Mouse (Mus musculus): ENCODE results near the gene Tcirg1. TPM values are rescaled to one million over a fixed set of nuclear protein-coding genes. Genes with fewer than 3 reads are reported as not detected.
A peak's percentile ranks its signal among the peaks of the same experiment; 100 is the strongest.

Gene Tcirg1
- polyA plus RNA-seq, 1 experiment from 2014 or later = 34.7 TPM

- 24% methylated on average over 10 of the region's 10 CpGs for WGBS
- peak overlapping the region; percentile 68 for H3K9ac ChIP-seq
- H3K36me3 ChIP-seq = peaks cover 28% of the 10 kb centered on the region
- no peak for ATAC-seq (ENCODE audit: insufficient read depth, low FRiP score, low read depth)
- H3K4me1 ChIP-seq = peaks cover 34% of the 10 kb centered on the region
- no peaks in the 10 kb centered on the region for H3K27me3 ChIP-seq (replicated peaks)
- H3K9me3 ChIP-seq = no peaks in the 10 kb centered on the region
- peak overlapping the region; percentile 90 for H3K4me2 ChIP-seq
- peak overlapping the region; percentile 78 for H3K4me3 ChIP-seq (replicated peaks)
- peak overlapping the region; percentile 84 for H3K27ac ChIP-seq
Observed at GRCm38 (mm10) chr19:3906326-3906725, 607 bp downstream of the Tcirg1 start.

- H3K9me3 ChIP-seq = no peaks in the 10 kb centered on the region
- peaks cover 34% of the 10 kb centered on the region for H3K4me1 ChIP-seq
- peak overlapping the region; percentile 78 for H3K4me3 ChIP-seq (replicated peaks)
- H3K27ac ChIP-seq = peak overlapping the region; percentile 84
- 0 out of 2 replicates have a peak, but pooled peaks have one; percentile 2 for ATAC-seq (ENCODE audit: insufficient read depth, low FRiP score, low read depth)
- peak overlapping the region; percentile 90 for H3K4me2 ChIP-seq
- H3K9ac ChIP-seq = peak overlapping the region; percentile 26; the same call in 1 of the 2 replicates
- 29% methylated on average over 6 of the region's 6 CpGs for WGBS
- H3K27me3 ChIP-seq (replicated peaks) = no peaks in the 10 kb centered on the region
- H3K36me3 ChIP-seq = peaks cover 28% of the 10 kb centered on the region
Observed at GRCm38 (mm10) chr19:3905261-3905969, 1.5 kb downstream of the Tcirg1 start.

- H3K9ac ChIP-seq = no peak overlapping the region
- H3K4me1 ChIP-seq = peaks cover 34% of the 10 kb centered on the region
- no peaks in the 10 kb centered on the region for H3K27me3 ChIP-seq (replicated peaks)
- ATAC-seq (ENCODE audit: insufficient read depth, low FRiP score, low read depth) = no peak
- WGBS = 69% methylated on average over 10 of the region's 10 CpGs
- H3K4me3 ChIP-seq (replicated peaks) = no peak overlapping the region
- H3K9me3 ChIP-seq = no peaks in the 10 kb centered on the region
- no peak overlapping the region for H3K27ac ChIP-seq
- peaks cover 25% of the 10 kb centered on the region for H3K36me3 ChIP-seq
- H3K4me2 ChIP-seq = peak overlapping the region; percentile 90; the same call in 1 of the 2 replicates
Observed at GRCm38 (mm10) chr19:3904363-3904675, 2.6 kb downstream of the Tcirg1 start.

- Histone ChIP-seq H3K27me3 (replicated peaks) (no peaks in the 10 kb centered on the region), H3K36me3 (peaks cover 20% of the 10 kb centered on the region), H3K4me1 (peaks cover 34% of the 10 kb centered on the region), H3K9ac (no peak overlapping the region), H3K27ac (no peak overlapping the region), H3K9me3 (no peaks in the 10 kb centered on the region), H3K4me3 (replicated peaks) (no peak overlapping the region), H3K4me2 (no peak overlapping the region)
- no peak for ATAC-seq (ENCODE audit: insufficient read depth, low FRiP score, low read depth)
- WGBS = 78% methylated on average over 25 of the region's 25 CpGs
Observed at GRCm38 (mm10) chr19:3903648-3904362, 3.1 kb downstream of the Tcirg1 start.

- ATAC-seq (ENCODE audit: insufficient read depth, low FRiP score, low read depth) = no peak
- 85% methylated on average over 12 of the region's 12 CpGs for WGBS
- peaks cover 32% of the 10 kb centered on the region for H3K4me1 ChIP-seq
- H3K27me3 ChIP-seq (replicated peaks) = no peaks in the 10 kb centered on the region
- H3K9me3 ChIP-seq = no peaks in the 10 kb centered on the region
- H3K4me3 ChIP-seq (replicated peaks) = no peak overlapping the region
- no peak overlapping the region for H3K9ac ChIP-seq
- no peak overlapping the region for H3K4me2 ChIP-seq
- peaks cover 16% of the 10 kb centered on the region for H3K36me3 ChIP-seq
- H3K27ac ChIP-seq = no peak overlapping the region
Observed at GRCm38 (mm10) chr19:3902966-3903365, 4.0 kb downstream of the Tcirg1 start.

- H3K27ac ChIP-seq = no peak overlapping the region
- no peaks in the 10 kb centered on the region for H3K27me3 ChIP-seq (replicated peaks)
- ATAC-seq (ENCODE audit: insufficient read depth, low FRiP score, low read depth) = no peak
- peaks cover 28% of the 10 kb centered on the region for H3K36me3 ChIP-seq
- H3K4me1 ChIP-seq = peaks cover 6% of the 10 kb centered on the region; the same call in 1 of the 2 replicates
- no peak overlapping the region for H3K9ac ChIP-seq
- no peak overlapping the region for H3K4me3 ChIP-seq (replicated peaks)
- WGBS = 92% methylated on average over 4 of the region's 4 CpGs
- H3K9me3 ChIP-seq = no peaks in the 10 kb centered on the region
- H3K4me2 ChIP-seq = no peak overlapping the region
Observed at GRCm38 (mm10) chr19:3899618-3900017, 7.3 kb downstream of the Tcirg1 start.

- H3K4me3 ChIP-seq (replicated peaks) = no peak overlapping the region
- no peak overlapping the region for H3K27ac ChIP-seq
- H3K4me2 ChIP-seq = no peak overlapping the region
- no peaks in the 10 kb centered on the region for H3K27me3 ChIP-seq (replicated peaks)
- H3K4me1 ChIP-seq = no peaks in the 10 kb centered on the region
- ATAC-seq (ENCODE audit: insufficient read depth, low FRiP score, low read depth) = no peak
- no peak overlapping the region for H3K9ac ChIP-seq
- 84% methylated on average over 7 of the region's 7 CpGs for WGBS
- H3K9me3 ChIP-seq = no peaks in the 10 kb centered on the region
- H3K36me3 ChIP-seq = peaks cover 25% of the 10 kb centered on the region
Observed at GRCm38 (mm10) chr19:3898952-3899351, 8.0 kb downstream of the Tcirg1 start.

GRCm38 (mm10) chr19:3897557-3897956 is 9.4 kb downstream of the Tcirg1 start:
- WGBS = 88% methylated on average over 5 of the region's 5 CpGs
- H3K36me3 ChIP-seq = peaks cover 30% of the 10 kb centered on the region
- H3K9ac ChIP-seq = no peak overlapping the region
- no peak overlapping the region for H3K4me3 ChIP-seq (replicated peaks)
- no peak overlapping the region for H3K27ac ChIP-seq
- no peaks in the 10 kb centered on the region for H3K27me3 ChIP-seq (replicated peaks)
- H3K9me3 ChIP-seq = no peaks in the 10 kb centered on the region
- no peak for ATAC-seq (ENCODE audit: insufficient read depth, low FRiP score, low read depth)
- H3K4me2 ChIP-seq = no peak overlapping the region
- H3K4me1 ChIP-seq = no peaks in the 10 kb centered on the region

GRCm38 (mm10) chr19:3896208-3896607 is 10.7 kb downstream of the Tcirg1 start:
- Histone ChIP-seq H3K9ac (no peak overlapping the region), H3K4me2 (no peak overlapping the region), H3K4me3 (replicated peaks) (no peak overlapping the region), H3K27me3 (replicated peaks) (no peaks in the 10 kb centered on the region), H3K27ac (no peak overlapping the region), H3K4me1 (no peaks in the 10 kb centered on the region), H3K36me3 (peaks cover 27% of the 10 kb centered on the region), H3K9me3 (no peaks in the 10 kb centered on the region)
- ATAC-seq (ENCODE audit: insufficient read depth, low FRiP score, low read depth) = no peak
- WGBS = 92% methylated on average over 10 of the region's 10 CpGs

- Histone ChIP-seq H3K9me3 (no peaks in the 10 kb centered on the region), H3K4me2 (no peak overlapping the region), H3K27ac (no peak overlapping the region), H3K9ac (no peak overlapping the region), H3K4me1 (no peaks in the 10 kb centered on the region), H3K36me3 (peaks cover 34% of the 10 kb centered on the region), H3K4me3 (replicated peaks) (no peak overlapping the region), H3K27me3 (replicated peaks) (no peaks in the 10 kb centered on the region)
- ATAC-seq (ENCODE audit: insufficient read depth, low FRiP score, low read depth) = no peak
- 32% methylated on average over 3 of the region's 3 CpGs for WGBS
Observed at GRCm38 (mm10) chr19:3895171-3895631, 11.7 kb downstream of the Tcirg1 start.

- no peak overlapping the region for H3K9ac ChIP-seq
Observed at GRCm38 (mm10) chr19:3894294-3894693, 12.6 kb downstream of the Tcirg1 start.

GRCm38 (mm10) chr19:3893545-3894116 is 13.3 kb downstream of the Tcirg1 start:
- H3K4me1 ChIP-seq = no peaks in the 10 kb centered on the region
- H3K27ac ChIP-seq = no peak overlapping the region
- ATAC-seq (ENCODE audit: insufficient read depth, low FRiP score, low read depth) = no peak
- no peaks in the 10 kb centered on the region for H3K9me3 ChIP-seq
- no peaks in the 10 kb centered on the region for H3K27me3 ChIP-seq (replicated peaks)
- no peak overlapping the region for H3K4me3 ChIP-seq (replicated peaks)
- no peak overlapping the region for H3K9ac ChIP-seq
- WGBS = 84% methylated on average over 4 of the region's 4 CpGs
- peaks cover 37% of the 10 kb centered on the region for H3K36me3 ChIP-seq
- no peak overlapping the region for H3K4me2 ChIP-seq

More at GRCm38 (mm10) chr19:3894294-3894693, 12.6 kb downstream of the Tcirg1 start:
- no peaks in the 10 kb centered on the region for H3K27me3 ChIP-seq (replicated peaks)
- H3K4me2 ChIP-seq = no peak overlapping the region
- H3K9me3 ChIP-seq = no peaks in the 10 kb centered on the region
- H3K4me3 ChIP-seq (replicated peaks) = no peak overlapping the region
- no peak for ATAC-seq (ENCODE audit: insufficient read depth, low FRiP score, low read depth)
- 81% methylated on average over 2 of the region's 2 CpGs for WGBS
- H3K36me3 ChIP-seq = peaks cover 33% of the 10 kb centered on the region
- no peak overlapping the region for H3K27ac ChIP-seq
- no peaks in the 10 kb centered on the region for H3K4me1 ChIP-seq

All from stomach, embryonic 15.5 days (tissue).